Mouse (Mus musculus) B cell, adult 67 days (primary cell): ENCODE measurements around the gene Tmem170b. TPM values are rescaled to one million over a fixed set of nuclear protein-coding genes. Genes with fewer than 3 reads are reported as not detected.

Experiments used
- total RNA-seq, 2 experiments: library from RNA; stranded (reverse); gene quantifications; 4 replicates each; pipeline ENCODE4 v1.2.4; 2023

Tmem170b gene
- 10 to 100 TPM; 15.5 to 17.6 TPM for total RNA-seq

DNA sequence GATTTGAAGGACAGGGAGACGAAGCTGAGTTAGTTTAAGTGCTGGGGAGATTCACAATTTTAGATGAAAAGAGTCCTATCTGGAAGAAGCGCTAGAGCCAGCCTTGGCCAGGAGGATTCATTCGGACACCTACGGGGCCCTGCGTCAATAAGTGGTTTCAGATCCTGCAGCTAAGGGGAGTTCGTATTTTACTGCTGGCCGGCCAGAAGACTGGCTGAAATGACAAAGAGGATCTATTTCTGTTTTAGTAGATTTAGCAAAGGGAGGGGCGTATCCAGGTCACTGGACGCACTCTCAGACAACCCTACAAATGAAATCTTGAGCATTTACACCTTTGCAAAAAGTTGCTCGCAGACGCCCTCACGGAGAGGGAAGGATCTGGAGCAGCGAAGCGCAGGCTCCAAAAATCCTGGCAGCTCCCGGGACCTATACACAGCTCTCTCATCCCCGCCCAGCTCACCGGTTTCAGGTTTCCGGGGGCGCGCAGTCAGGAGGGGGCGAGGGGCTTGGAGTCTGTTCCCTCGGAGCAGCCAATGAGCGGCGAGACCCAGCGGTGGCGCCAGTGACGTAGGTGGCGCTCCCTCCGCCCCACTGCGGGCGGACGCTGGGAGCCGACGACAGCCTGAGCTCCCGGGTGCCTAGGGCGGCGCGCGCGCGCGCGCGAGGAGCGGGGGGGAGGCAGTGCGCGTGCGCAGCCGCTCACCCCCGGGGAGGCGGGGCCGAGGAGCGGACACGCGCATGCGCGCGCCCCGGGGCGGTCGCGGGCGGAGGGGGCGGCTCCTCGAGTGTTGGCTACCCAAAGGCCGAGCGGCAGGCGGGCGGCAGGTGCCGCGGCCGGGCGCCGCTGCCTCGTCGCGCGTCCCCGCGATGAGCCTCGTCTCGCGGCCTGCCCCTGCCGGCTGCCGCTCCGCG is at the start of gene Tmem170b:
Gene Tmem170b (plus strand): TSS at position 809 of the 912 bp plus-strand sequence.

Other genes with a start within 250 kb of the Tmem170b start
- 100 to 1,000 TPM; 325 to 388 TPM for gene Nedd9, start 118.5 kb upstream of the Tmem170b start, total RNA-seq
- not detected for gene Adtrp, start 241.8 kb downstream of the Tmem170b start, total RNA-seq